8 mouse cellular contexts compared by ENCODE assay signal in genomic region chr6:134038881-134039280, GRCm38 (mm10). TPM values are rescaled to one million over a fixed set of nuclear protein-coding genes. Genes with fewer than 3 reads are reported as not detected.
DNase-seq lines count a peak whose midpoint lies in the region; ATAC-seq lines count a peak whose summit lies in the region.

No protein-coding gene starts in this region.

- H3K4me2 ChIP-seq in forebrain, embryonic 12.5 days, result 0 out of 2 replicates have a peak overlapping the region, but pooled peaks have one; percentile 19
- H3K4me2 ChIP-seq in forebrain, embryonic 14.5 days (ENCODE audit: low read length), result no peak overlapping the region
- peak overlapping the region; percentile 62 for H3K4me2 ChIP-seq in lung, embryonic 16.5 days (ENCODE audit: low read depth, low read length)

- H3K4me1 ChIP-seq in forebrain, embryonic 12.5 days, result peaks cover 48% of the 10 kb centered on the region
- peaks cover 7% of the 10 kb centered on the region; the same call in 1 of the 2 replicates for H3K4me1 ChIP-seq in forebrain, embryonic 14.5 days (ENCODE audit: control insufficient read depth, insufficient read depth, low read length)
- peaks cover 51% of the 10 kb centered on the region for H3K4me1 ChIP-seq in lung, embryonic 16.5 days (replicated peaks; ENCODE audit: control insufficient read depth, insufficient read depth, low read length)

- H3K27me3 ChIP-seq in forebrain, embryonic 12.5 days, result no peaks in the 10 kb centered on the region
- no peaks in the 10 kb centered on the region for H3K27me3 ChIP-seq in forebrain, embryonic 14.5 days (replicated peaks; ENCODE audit: control insufficient read depth, insufficient read depth, low read length)
- no peaks in the 10 kb centered on the region for H3K27me3 ChIP-seq in lung, embryonic 16.5 days (ENCODE audit: control insufficient read depth, insufficient read depth, low read depth, low read length)

- ATAC-seq in forebrain, embryonic 12.5 days (ENCODE audit: low FRiP score), result no peak
- no peak for ATAC-seq in forebrain, embryonic 14.5 days
- no peak for ATAC-seq in lung, embryonic 16.5 days (ENCODE audit: low read depth)
- ATAC-seq in erythroid progenitor cell, adult 5-6 weeks (replicated peaks; ENCODE audit: low FRiP score, poor library complexity, severe bottlenecking), result no peak

- no peak overlapping the region for H3K27ac ChIP-seq in forebrain, embryonic 12.5 days
- no peak overlapping the region for H3K27ac ChIP-seq in forebrain, embryonic 14.5 days (ENCODE audit: low read depth, low read length)
- H3K27ac ChIP-seq in lung, embryonic 16.5 days (ENCODE audit: low read length), result no peak overlapping the region

- no peak overlapping the region for H3K4me3 ChIP-seq in forebrain, embryonic 12.5 days (replicated peaks)
- no peak overlapping the region for H3K4me3 ChIP-seq in forebrain, embryonic 14.5 days (ENCODE audit: low read depth, low read length)
- H3K4me3 ChIP-seq in lung, embryonic 16.5 days (ENCODE audit: low read length), result peak overlapping the region; percentile 72; the same call in 1 of the 2 replicates

- WGBS in forebrain, embryonic 12.5 days, result 30% methylated on average over 6 of the region's 6 CpGs
- WGBS in forebrain, embryonic 14.5 days, result 44% methylated on average over 6 of the region's 6 CpGs
- 18% methylated on average over 6 of the region's 6 CpGs for WGBS in lung, embryonic 16.5 days

- H3K9me3 ChIP-seq in forebrain, embryonic 12.5 days, result no peaks in the 10 kb centered on the region
- H3K9me3 ChIP-seq in forebrain, embryonic 14.5 days (replicated peaks; ENCODE audit: control insufficient read depth, low read length), result no peaks in the 10 kb centered on the region
- no peaks in the 10 kb centered on the region for H3K9me3 ChIP-seq in lung, embryonic 16.5 days (ENCODE audit: control insufficient read depth, low read length)

- H3K9ac ChIP-seq in forebrain, embryonic 12.5 days, result no peak overlapping the region
- H3K9ac ChIP-seq in forebrain, embryonic 14.5 days (ENCODE audit: low read length), result no peak overlapping the region
- H3K9ac ChIP-seq in lung, embryonic 16.5 days (ENCODE audit: low read length), result peak overlapping the region; percentile 8; the same call in 1 of the 2 replicates

- H3K36me3 ChIP-seq in forebrain, embryonic 12.5 days (replicated peaks), result no peaks in the 10 kb centered on the region; the same call in 1 of the 2 replicates
- H3K36me3 ChIP-seq in forebrain, embryonic 14.5 days (ENCODE audit: control insufficient read depth, insufficient read depth, low read length), result no peaks in the 10 kb centered on the region
- H3K36me3 ChIP-seq in lung, embryonic 16.5 days (ENCODE audit: control insufficient read depth, insufficient read depth, low read length), result no peaks in the 10 kb centered on the region

- no peak for DNase-seq in forebrain, embryonic 14.5 days (ENCODE audit: low spot score)
- peak; percentile 67 to 68 for DNase-seq in heart, adult 18-20 months
- peak; percentile 81 to 87 for DNase-seq in kidney, adult 8-10 months
- DNase-seq in yolk sac, embryonic 10.5 days (ENCODE audit: low spot score), result peak; percentile 89
- DNase-seq in Muller cell, postnatal 12 days (ENCODE audit: inconsistent ontology term), result no peak

RNA-seq across cellular contexts. Expression of gene Etv6, which starts 3.4 kb away (rescaled TPM):
- polyA plus RNA-seq in forebrain, embryonic 12.5 days (2016; fragmentation: Nextera tagmentation; extraction: Ambion mirVana), result 15.0 and 16.1 TPM in 2 replicates
- polyA plus RNA-seq in forebrain, embryonic 14.5 days (2014; fragmentation: Nextera tagmentation; extraction: Ambion mirVana), result 5.9 and 6.1 TPM in 2 replicates
- total RNA-seq in heart, adult 18-20 months (2021), result 10 to 100 TPM; 11.3 to 12.1 TPM
- 12.6 and 14.0 TPM in 2 replicates for polyA plus RNA-seq in lung, embryonic 16.5 days (2015; fragmentation: Nextera tagmentation; extraction: Ambion mirVana)
- 12.3 and 19.3 TPM in 2 replicates for total RNA-seq in erythroid progenitor cell, adult 5-6 weeks (2015; ENCODE audit: low replicate concordance)
- 4.2 and 4.5 TPM in 2 replicates for total RNA-seq in erythroid progenitor cell, adult 5-6 weeks (2017; ENCODE audit: low replicate concordance)

Comparison
In these comparisons a context has a peak if more than half of its experiments do, and no peak if none do; other contexts are left out.
1. DNase-seq: peak in heart, adult 18-20 months (2 of 2), kidney, adult 8-10 months (2 of 2) and yolk sac, embryonic 10.5 days (single experiment); none in forebrain, embryonic 14.5 days (single experiment) and Muller cell, postnatal 12 days (single experiment).